Mouse (Mus musculus): ENCODE measurements at regions not wholly inside any gene's neighbourhood (a gene's known extent, or its start where the extent isn't known, plus 50 kb on each side); places are given as distances from the start of the nearest gene placed in this dataset.

GRCm38 (mm10) chr1:92386752-92387151 lies 86.9 kb downstream of the Ndufa10 start:
- no peak for DNase-seq (ENCODE audit: low spot score)

- DNase-seq (ENCODE audit: low spot score) = no peak
Observed at GRCm38 (mm10) chr1:92384945-92385344, 88.7 kb downstream of the Ndufa10 start.

DNA sequence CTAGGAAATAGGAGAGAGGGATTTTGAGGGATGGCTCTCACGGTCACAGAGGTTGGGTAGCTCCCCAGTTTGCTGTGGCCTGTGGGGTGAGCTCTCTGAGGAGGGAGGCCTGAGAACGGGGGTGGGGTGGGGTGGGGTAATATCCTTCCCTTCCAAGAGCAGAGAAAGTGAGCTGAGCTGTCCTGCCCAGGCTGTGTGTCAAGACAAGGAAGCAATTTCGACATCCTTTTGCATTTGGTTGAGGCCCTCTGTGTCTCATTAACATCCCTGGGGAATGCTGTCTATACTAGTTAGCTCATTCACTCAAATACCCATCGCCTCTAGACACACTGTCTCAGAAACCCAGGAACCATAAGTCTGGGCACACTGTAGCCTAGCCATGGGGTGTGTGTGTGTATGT lies 89.9 kb downstream of the Ndufa10 start:
- DNase-seq (ENCODE audit: low spot score) = no peak

DNA sequence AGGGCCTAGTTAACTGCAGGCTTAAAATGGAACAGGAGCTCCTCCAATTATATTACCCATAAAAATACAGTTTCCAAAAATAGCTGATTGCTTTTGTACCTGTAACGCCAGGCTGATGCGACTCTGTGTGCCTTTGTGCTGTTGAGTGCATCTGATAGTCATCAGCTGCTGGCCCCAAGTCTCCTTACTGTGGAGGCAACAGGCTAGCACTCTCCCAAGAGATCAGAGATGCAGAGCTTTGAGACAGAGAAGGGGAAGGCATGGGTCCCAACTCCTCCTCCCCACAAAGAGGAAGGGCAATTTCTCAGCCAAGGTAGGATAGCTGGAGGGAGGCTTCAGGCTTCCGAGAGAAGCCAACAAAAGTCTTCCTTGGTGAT lies 94.2 kb downstream of the Ndufa10 start:
- DNase-seq (ENCODE audit: low spot score) = peak; percentile 16

GRCm38 (mm10) chr1:92378741-92379509 lies 94.7 kb downstream of the Ndufa10 start:
- DNase-seq (ENCODE audit: low spot score) = peak; percentile 57

- DNase-seq (ENCODE audit: low spot score) = no peak
Observed at GRCm38 (mm10) chr1:92376456-92376855, 97.2 kb downstream of the Ndufa10 start.

DNA sequence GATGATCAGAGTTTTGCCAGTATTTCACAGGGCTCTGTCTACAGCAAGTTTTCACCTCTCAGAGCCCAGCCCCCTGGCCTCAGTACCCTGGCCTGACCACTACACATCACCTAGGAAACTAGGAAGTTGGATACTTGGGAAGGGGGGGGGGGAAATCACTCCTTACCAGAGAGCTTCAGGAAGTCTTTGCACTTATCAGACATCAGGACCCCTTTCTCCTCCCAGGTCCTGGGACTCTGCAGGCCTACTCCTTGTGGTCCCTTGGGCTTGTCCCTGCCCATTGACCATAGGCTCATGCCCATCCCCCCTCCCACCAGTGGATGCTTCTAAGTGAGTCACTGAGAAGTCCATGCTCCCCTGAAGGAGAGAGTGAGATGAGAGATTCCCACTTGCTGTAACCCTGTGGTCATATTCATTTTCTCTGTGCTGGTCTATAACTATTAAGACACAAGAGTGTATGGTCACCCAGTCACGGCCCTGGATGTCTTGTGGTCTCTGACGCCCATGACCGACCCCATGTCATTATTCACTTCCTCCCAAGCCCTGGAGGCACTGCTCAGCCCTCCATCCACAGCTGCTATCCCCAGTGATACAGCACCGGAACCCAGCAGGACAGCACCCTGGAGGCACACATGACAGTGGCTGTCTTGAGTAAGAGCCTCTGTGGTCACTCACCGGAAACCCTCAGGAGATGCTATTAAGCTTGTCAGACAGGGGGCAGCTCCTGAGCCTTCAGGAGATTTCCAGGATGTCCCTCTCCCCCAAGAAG lies 101.3 kb downstream of the Ndufa10 start:
- DNase-seq (ENCODE audit: low spot score) = no peak

DNA sequence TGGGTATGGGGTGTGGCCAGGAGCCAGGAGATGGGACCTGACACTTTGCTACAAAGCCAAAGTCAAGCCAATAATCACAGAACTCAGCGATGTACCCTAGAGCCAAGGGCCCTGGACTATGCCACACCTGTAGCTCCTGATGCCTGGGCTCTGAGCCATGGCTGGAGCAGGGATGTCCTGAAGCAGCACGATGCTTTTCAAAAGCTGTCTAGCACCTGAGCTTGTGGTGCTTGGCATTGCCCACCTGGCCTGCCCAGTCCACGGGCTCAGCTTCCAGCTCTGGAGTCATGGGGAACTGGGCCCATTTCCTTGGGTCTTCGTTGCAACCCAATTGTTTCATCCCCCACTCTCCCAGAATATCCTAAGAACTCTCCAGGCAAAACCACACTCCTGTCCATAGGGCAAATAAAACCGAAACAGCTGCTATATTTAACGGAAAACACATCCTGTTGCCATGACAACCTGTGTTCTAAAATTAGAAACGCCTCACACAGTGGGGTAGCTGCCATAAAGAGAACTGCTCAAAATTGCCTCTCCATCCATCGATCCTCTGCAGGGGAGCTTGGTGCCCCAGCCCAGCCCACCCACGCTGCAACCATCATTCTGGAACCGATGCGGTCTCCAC lies 102.2 kb downstream of the Ndufa10 start:
- no peak for DNase-seq (ENCODE audit: low spot score)

- no peak for DNase-seq (ENCODE audit: low spot score)
Observed at GRCm38 (mm10) chr1:92370842-92371241, 102.8 kb downstream of the Ndufa10 start.

DNA sequence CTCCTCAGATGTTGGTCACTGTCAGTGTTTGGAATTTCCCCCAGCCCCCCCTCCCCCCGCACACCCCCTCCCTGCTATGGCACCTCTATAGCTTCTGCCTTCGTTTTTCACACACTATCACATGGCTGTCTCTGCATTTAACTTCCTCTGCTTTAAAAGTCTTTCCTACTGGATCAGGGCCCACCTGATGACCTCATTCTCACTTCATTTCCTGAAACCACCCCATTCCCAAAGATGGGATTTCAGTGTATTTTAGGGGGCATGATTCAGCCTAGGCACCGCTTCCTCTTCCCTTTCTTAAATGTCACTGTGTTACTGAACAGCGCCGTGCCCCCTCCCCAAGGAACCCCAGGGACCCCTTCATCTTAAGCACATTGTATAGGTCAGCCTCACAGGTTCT lies 103.7 kb downstream of the Ndufa10 start:
- no peak for DNase-seq (ENCODE audit: low spot score)

- DNase-seq (ENCODE audit: low spot score) = no peak
Observed at GRCm38 (mm10) chr1:92366249-92366648, 107.4 kb downstream of the Ndufa10 start.

DNA sequence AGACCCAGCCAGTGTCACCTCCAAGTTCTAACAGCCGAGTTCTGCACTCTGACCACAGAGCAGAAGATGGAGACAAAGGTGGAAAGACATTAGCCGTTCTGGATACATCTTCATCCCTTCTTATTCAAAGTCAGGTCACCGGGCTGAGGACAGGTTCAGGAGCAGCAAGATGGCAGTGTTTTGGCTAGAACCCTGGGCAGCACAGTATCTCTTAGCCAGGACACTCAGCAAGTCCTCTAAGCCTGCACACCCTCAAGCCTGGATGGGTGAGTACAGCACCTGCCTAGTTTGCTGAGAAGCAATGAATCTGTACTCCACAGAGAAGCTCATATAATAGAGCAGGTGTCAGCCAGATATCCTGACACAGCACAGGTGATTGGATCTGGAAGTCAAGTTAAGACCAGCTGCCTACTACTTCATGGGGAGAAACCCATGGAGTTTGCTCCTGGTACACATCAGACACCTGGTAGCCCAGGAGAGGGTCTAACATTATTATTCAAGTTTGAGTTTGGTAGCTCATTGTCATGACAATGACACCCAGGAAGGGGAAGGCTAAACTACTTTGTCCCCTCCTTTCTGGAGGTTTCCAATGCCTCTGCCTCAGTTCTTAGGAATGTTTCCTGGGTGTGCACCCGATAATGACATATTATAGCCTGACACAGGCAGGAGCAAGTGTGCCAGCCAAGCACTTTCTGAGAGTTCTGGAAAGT lies 108.1 kb downstream of the Ndufa10 start:
- DNase-seq (ENCODE audit: low spot score) = no peak

DNA sequence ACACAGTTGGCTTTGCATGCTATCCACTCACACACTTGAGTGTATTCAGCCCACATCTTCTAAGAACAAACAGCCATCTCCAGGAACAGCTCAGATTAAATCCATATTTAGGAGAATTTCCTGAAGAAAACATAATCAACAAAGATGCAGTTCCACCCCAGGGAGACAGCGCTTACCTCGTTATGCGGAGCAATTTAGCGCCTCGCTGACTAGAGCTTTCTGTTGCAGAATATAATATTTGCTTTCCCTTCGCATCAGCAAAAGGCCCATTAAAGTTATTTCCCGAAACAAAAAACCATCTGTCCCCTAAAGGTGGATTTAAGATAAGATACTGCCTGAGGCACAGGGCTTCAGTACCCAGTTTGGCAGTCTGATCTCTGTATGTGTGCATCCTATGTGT lies 112.0 kb downstream of the Ndufa10 start:
- DNase-seq (ENCODE audit: low spot score) = no peak

- DNase-seq (ENCODE audit: low spot score) = peak; percentile 67
Observed at GRCm38 (mm10) chr1:92360255-92360654, 113.4 kb downstream of the Ndufa10 start.

- no peak for DNase-seq (ENCODE audit: low spot score)
Observed at GRCm38 (mm10) chr1:92359473-92359872, 114.2 kb downstream of the Ndufa10 start.

DNA sequence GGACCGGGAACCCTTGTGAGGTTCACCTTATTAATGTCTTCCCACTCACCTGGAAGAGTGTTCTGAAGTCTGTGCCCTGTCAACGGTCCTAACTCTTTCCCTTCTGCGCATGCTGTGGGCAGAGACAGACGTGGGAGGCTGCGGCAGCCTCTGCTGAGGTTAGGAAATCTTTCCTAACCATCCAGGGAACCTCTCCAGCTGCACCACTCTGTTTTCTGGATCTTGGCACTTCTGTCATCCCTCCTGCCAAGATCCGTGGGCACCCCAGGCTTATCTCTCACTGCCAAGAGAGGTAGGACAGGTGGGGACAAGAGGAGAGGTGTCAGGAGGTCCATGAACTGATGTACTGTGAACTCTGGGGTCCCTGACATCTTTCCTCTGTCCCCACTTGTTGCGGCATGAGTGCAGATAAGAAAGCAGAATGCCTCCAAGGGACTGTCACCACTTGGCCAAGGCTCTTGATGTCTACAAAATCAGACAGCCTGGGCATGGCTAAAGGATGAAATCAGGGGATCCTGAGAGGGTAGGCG lies 114.8 kb downstream of the Ndufa10 start:
- no peak for DNase-seq (ENCODE audit: low spot score)

DNA sequence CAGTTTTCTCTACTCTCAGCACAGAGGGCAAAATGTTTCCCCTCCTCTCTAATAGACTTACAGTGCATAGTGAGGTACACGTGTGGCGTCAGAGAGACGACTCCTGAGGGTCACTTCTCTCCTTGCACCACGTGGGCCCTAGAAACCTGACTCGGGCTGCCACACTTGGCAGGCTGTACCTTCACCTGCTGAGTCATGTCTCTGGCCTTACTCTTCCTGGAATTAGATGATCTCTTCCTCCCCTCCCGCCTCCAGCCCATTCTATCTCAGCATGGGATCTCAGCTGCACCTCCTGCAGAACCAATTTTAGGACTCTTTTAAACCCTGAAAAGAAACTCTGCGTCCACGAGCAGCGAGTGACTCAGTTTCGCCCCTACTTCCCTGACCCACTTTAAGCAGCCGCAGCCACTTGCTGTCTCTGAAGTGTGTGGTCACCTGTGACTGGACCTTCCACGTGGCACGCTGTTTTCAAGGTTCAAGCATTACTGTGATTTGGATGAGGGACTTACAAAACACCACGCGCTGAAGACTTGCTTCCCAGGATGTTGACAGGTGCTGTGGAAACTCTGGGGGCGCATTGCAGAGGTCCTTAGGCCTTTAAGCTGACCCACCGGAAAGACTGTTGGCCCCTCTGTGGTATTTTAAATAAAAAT lies 125.2 kb downstream of the Ndufa10 start:
- DNase-seq (ENCODE audit: low spot score) = peak; percentile 27

DNA sequence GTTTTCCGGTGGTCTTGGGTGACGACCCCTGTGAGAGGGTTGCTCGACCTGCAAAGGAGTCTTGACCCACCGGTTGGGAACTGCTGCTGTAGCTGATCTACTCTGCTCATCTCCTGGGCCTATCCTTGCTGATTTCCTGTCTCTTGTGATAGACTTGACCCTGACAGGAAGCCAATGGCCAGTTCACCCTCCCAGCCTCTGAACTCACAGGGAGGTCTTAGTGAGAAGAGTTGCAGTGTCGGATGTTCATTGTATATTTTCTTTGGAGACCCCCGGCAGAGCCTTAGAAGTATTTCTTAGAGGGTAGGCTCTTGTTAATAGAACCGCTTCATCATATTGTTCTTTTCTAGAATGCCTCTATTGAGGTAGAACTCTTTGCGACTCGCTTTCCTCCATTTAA lies 126.0 kb downstream of the Ndufa10 start:
- DNase-seq (ENCODE audit: low spot score) = no peak

DNA sequence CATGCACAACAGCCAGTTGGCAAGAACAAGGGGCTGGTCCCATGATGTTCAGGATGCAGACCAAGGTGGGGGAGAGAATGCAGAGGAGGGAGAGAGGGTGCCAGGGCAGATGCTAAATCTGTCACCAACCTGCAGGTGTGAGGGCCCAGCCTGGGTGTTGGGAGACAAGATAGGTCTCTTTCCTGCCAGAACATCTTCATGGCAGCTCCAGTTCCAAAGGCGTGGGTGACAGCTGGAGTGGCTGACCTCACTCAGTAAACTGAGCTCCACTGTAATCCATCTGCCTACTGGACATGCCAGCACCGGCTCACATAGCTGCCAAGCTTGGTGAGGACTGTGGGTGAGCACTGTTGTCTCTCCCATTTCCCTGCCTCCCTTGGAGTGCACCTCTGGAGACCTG lies 129.9 kb downstream of the Ndufa10 start:
- no peak for DNase-seq (ENCODE audit: low spot score)

DNA sequence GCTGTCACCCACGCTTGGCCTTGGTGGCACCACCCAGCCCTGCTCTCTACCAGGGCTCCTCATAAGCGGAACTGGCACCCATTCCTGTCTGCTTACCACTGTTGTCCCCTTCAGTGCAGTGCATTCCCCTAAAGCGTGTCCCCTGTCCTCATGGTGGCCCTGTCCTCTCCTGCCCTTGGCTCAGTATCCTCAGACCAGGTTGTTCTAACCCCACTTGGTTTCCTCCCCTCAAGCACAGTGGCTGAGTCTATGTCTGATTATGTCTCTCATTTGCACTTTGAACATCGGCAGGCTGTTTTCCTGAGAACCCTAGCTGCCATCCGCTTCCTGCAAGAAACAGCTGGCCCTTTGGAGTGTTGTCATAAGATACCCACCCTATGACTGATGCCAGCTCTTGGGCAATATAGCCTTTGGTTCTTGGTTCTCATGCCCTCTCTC lies 130.5 kb downstream of the Ndufa10 start:
- no peak for DNase-seq (ENCODE audit: low spot score)

DNA sequence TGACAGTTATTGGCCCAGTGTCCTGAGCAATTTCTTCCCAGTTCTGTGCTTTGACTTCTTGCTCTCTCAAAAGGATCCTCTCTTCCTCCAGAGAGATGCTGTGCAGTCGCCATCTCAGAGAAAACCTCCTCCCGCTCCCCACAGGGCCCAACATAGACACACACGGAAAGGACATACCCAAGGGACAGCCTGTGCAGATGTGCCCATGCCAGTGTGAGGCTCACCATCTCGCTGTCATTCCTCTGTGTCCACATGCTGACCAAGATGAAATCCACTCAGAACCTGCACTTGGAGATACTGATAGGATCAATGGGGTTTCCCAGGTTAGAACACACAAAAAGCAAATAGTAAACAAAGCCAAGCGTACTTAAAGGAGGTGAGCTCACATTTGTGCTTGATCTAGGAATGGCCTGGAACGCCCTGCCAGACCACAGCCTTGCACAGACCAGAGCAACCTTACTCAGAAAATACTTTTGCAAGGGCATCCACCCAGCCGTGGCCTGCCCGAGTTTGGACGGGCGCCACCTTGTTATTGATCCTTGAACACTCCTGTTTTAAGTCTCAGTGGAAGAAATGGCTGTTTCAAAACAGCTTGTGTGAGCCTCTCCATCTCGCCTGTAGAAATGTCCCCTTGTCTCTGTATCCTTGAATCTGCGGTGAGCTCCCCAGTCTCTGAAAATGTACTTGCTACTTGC lies 131.7 kb downstream of the Ndufa10 start:
- no peak for DNase-seq (ENCODE audit: low spot score)
